Mouse (Mus musculus) lung, postnatal 14 days (tissue): ENCODE measurements around the gene Sh3d21.
A peak's percentile ranks its signal among the peaks of the same experiment; 100 is the strongest.

ENCODE experiments used
- DNase-seq: peaks from one replicate; pipeline ENCODE4 v3.0.0; 2021

The Sh3d21 gene

DNA sequence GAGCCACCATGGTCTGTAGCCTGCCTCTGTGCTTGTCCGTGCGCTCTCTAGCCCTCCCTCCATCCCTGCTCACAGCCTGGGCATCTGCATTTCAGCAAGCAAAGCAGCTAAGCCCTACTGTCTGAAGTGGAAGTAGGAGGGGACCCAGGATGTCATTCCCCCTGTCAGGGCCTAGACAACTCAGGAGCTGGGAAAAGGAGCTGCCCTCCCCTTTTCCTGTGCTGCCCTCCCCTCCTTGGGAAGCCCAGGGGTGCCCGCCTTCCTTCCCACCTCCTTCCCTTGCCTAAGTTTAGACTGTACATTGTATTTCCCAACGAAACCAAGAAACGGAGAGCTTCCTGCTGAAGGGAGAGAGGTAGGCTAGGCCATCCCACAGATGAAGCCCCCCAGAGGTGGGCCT is 22.3 kb downstream of the Sh3d21 start:
- no peak for DNase-seq

DNA sequence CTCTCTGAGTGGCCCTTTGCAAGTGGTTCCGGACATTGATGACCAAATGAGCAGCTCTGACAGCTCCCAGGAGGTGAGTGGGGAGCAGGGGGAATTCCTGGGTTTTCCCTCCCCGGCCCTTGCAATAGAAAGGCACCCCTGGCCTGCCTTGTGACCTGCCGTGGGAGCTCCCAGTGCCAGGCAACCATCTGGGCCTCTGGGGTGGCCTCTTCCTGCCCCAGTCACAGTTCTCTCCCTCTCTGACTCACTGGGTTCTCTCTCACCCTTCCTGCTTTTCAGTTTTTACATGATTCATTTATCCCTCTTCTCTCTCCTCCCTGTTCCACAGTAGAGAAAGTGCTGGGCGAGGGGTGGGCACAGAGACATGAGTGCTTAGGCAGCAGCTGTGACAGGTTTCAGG is 25.5 kb downstream of the Sh3d21 start:
- DNase-seq: no peak

DNA sequence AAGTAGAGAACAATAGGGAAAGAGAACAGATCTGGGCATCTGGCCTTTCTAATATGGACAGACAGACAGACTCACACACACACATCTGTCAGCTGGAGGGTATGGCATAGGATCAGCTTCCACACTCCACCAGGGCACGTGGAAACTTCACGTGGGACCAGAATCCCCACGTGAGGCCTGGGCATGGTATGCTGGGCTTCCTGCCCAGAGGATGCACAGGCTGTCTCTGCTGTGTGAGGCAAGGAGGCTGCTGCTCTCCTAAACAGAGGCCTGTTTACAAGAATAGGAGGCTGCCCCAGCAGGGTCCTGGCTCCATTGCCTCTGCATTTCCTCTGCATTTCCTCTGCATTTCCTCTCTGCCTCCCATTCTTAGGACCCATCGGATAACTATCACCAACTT is 28.7 kb downstream of the Sh3d21 start:
- DNase-seq: no peak

DNA sequence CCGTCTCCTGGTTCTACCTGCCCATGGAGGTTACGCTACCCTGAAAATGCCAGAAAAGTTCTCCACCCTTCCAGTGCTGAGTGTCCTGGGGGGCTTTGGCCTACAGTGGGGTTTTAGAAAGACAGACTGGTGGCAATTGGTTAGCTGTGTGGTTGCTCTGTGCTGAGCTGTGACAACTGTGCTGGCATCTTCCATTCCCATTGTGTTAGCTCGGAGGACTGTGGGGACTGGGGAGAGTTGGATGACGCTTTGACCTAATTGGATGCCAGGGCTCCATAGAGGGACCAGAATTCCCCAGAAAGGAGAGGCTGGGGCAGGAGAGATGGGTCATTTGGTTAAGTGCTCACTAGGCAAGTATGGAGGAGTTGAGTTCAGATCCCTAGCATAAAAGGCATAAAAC is 29.1 kb downstream of the Sh3d21 start:
- no peak for DNase-seq

DNA sequence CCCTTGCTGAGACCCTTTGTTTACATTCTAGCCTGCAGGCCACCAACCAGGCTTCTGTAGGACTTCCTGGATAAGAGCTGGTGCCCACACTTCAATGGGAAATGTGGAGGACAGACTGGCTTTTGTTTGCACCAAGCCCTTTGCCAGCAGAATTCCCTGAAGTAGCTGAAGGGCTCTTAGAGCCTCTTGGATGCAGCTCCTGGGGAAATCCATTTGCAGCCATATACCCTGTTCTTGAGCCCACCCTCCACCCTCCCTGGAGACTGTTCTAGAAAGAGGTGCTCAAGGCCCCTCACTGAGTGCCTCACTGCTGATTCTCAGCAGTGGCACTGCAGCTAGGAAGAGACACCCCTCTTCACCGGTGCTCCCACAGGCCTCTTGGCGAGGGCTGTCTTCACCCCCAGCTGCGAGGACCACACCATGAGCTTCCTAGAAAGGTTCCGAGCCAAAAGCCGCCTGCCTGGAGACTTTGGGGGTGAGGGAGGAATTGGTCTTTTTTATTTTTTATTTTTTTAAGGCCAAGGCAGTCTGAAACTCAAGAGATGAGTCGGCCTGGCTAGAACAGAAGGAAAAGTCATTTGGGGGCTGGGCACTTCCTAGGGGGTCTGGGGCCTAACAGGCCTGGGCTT is 30.5 kb downstream of the Sh3d21 start:
- peak; percentile 50 for DNase-seq

DNA sequence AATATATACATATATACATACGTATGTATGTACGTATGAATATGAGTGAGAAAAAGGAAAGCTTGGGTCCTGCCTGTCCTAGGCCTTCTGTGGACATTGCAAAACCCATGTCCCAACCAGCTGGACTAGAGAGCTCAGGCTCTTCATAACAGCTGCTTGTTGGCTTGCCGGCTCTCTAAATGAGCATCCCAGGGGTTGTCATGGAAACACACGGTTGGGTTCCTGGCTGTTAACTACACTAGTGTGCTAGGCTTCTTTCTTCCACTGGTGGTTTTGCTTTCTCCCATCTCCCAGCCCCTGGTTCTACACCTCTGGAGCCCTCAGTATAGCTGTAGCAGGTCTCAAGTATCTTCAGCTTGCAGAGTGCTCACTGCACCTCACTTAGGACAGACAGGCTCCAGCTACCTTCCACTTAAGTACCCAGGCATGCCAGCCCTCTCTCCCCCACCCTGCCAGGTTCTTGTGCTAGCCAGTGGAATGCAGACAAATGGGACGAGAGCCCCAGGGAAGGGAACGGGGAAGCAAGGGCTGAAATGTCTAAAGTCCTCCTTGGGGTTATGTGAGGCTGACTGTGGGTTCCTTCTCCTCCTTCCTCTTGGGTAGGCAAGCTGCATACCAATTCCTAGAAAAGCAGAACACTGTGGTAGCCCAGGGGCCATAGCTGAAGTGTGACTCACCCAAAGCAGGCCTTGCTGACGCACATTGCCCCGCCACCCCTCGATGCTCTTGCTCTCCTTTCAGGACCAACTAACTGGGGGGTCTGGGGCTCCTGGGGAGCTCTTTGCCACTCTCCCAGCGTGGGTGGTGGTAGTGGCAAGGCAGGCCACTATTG is 31.8 kb downstream of the Sh3d21 start:
- peak; percentile 61 for DNase-seq

DNA sequence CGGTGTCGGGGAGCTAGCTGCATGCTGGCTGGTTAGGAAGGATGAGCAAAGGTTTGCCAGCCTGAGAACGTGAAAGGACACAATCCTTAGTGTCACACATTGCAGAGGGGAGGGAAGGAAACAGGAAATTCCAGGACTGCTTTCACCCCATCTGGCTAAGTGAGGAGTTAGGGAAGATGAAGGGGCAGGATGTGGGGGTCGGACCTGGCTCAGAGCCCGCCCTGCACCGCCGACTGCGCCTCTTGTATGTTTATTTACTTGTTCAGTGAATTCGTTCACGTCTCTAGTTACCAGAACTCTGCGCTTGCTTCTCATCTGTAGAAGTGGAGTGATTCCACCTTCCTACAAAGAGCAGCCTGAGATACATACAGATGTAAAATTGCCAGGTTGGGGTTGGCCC is 32.8 kb downstream of the Sh3d21 start:
- DNase-seq: peak; percentile 51

DNA sequence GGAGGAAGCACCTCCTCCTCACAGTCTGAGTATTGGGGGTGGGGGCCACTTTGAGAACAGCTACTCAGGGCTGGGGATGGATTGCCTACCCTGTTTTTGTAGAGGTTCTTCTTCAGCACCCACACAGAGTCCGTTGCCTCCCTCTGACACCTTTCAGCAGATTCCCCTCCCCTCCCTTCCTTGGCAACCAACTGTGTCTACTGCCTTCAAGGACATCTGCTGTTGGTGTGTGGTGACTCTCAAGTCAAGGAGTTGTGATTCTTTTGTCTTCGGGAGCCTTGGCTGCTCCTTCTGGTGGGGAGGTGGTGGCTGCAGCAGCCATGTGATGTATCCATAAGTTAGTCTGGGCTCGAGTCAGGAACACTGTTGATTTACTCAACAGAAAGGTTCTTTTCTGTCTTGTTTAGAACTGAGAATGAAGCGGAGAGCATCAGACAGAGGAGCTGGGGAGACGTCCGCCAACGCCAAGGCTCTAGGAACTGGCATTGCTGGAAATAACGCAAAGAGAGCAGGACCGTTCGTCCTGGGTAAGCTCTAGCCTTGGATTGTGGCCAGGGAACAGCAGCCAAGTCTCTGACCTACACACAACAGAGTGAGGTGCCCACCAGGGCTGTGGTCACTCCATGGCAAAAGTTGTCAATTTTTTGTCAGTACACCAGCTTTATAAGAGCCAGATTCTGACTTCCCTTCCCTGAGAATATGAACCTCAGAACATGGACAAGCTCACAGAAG is 39.8 kb downstream of the Sh3d21 start:
- DNase-seq: no peak

DNA sequence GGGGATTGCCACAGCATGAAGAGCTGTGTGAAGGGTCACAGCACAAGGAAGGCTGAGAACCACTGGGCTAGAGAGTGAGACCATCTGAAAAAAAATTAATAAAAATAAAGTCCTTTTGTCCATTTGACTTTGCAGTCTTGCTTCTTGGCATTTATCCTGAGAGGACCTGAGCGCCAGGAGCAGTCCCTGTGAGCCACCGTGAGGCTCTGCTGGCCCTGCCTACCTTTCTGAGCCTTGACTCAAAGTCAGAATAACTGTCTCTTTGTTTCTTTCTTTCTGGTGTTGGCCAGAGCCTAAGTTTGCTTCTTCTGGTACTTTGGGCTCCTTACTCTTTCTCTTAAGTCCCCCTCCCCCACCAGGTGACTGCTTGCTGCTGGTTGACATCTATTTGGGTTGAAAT is 42.8 kb downstream of the Sh3d21 start:
- no peak for DNase-seq

DNA sequence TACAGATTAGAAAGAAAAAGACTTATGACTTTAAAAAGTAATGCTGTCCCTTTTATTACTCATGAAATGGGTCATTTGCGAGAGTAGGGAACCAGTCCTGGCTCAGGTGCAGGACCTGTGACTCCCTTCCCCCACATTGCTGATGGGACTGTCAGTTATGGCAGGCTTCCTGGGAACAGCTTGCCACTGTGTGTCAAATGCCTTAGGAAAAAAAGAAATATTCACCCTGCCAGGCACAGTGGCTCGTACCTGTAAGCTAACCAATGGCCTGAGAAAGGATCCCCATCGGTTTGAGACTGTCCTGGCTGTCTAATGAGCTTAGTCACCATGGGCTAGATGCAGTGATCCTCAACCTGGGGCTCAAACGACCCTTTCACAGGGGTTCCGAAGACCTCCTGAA is 43.2 kb downstream of the Sh3d21 start:
- no peak for DNase-seq

DNA sequence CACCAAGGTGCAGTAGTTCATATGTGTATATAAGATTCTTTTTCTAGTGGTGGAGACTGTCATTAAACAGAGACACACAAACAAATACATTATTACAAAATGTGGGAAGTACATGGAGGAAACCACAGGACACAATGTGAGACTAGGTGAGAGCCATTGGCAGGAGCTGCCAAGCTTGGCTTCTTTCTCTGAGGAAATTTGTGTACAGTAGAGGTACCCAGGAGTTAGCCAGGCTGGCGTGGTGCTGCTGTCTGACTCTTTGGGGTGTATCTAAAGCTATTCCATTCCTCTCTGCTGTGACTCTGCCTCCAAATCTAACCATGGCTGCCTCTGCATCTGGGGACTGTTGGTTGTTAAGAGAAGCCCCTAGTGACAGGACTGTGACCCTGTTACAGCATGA is 44.2 kb downstream of the Sh3d21 start:
- no peak for DNase-seq

DNA sequence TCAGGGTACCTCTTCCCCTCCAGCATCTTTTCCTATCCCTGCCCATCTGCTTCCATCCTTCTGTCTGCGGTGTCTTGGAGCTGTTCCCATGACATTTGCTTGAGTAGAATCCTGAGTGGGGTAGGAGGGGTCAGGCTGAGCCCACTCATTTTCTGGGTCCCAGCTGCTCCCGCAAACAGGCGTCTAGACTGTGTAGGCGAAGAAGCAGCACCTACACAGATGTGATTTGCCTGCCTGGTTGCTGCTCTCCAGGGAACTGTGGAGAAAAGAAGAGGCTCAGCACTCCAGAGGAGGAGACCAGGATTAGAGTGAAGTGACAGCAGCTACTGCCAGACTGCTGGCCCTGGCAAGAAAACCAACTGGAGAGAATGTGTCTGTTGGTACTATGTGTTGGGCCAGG is 44.6 kb downstream of the Sh3d21 start:
- DNase-seq: no peak

DNA sequence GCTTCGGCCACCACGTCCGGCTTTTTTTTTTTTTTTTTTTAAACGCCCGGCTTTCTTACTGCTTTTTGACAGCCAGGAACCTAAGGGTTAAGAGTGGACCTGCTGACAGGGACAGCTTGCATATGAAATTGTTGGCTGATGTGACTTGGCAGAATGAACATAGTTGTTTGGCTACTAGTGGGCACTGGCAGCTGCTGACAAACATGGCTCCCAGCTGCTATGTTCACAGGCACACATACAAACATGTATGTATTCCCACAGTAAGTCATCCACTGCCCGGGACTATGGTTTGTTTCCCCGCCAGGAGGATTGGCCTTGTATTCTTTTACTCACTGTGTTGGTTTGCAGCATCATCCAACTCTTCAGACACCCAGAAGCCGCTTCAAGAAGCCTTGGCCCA is 46.2 kb downstream of the Sh3d21 start:
- DNase-seq: no peak

DNA sequence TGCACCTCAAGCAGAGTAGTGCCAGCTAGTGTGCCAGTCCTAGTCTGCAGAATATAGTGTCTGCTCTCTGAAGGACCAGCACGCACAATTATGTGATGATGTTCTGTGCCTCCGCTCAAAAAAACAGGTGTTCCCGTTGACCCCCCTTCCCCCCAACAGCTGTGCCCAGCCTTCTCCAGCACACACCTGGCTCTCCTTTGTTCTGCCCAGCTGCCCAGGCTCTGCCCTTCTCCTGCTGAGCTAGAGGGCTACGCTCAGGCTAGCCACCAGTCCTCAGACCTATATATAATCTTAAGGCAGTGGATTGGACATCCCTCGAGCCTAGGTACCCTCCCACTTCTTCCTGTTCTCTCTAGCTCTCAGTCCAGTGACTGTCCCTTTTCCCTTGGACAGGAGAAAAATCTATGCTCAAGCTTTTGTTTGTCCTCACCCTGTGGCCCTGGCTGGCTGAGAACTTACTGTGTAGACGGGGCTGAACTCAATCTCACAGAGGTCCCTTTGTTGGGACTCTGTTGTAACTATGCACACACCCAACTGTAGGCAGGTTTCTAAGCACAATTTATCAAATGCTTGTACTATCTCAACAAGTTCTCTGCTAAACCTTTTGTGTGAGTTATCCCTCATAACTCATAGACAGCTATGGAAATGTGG is 47.3 kb downstream of the Sh3d21 start:
- DNase-seq: no peak

DNA sequence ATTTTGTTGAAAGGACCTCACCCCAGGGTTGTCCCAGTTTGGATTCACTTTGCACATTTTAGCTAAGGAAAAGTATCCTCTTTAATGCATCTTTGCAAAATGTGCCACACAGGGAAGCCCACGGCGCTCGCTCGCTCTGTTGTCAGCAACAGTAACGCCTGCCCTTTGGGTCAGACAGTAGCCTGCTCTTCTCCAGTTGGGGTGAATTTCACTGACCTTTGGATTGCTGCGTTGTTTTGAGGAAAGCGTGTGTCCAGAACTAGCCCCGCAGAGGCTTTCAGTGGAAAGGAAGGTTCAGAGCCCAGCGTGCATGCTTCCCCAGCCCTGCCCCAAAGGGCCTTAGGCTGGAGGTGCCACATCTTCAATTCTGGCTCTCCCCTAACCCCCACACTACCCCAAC is 47.9 kb downstream of the Sh3d21 start:
- DNase-seq: no peak

DNA sequence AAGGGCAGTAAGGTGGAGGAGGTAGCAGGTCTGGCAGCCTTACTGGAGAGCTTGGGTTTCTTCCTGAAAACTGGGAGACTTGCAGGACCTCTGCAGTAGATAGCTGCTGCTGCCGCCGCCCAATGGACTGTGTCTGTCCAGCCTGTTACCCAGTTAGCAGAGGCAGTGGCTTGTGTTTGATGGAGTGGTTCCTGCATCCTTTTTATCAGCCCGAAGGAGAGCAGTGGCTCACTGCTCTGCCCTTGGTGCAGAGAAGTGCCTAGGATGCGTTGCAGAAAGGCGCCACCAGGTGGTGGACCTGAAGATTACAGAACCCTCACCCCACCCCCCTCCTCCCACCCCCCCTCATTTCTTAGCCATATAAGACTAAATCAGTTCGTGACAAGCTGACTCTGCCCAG is 49.3 kb downstream of the Sh3d21 start:
- peak; percentile 70 for DNase-seq

DNA sequence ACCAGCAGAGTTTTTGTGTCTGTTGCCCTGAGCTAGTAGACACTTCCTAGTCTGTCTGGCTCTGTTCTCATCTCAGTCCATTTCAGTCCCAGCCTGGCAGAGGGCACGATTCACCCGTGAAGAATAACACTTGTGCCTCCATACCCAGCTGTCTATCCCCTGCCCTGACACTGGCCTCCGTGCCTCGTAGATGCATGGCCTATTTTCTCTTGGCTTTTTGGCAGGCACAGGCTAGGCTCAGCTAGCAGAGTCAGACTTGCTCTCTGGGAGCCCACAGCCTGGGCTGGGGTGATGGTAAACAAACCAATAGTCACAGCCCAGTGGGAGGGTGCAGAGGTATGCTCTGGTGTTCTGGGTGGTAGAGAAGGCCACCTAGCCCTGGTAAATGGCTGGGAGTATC is 50.0 kb downstream of the Sh3d21 start:
- DNase-seq: no peak

DNA sequence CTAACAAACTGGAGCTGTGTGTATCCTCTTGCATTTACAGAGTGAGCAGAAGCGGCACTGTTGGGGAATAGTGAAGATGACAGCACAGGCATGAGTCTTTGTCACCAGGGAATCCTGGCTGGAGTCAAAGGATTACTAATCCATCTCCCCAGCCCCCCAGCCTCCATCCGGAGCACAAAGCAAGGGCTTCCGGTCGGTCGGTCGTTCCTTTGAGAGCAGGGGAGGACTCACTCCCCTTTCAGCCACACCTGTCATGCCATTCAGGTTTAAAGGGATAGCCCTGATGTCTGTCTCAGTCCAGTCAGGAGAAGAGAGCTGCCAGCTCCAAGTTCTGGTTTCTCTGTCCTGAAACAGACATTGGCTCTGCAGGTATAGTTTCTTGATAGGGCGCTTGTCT is 52.1 kb downstream of the Sh3d21 start:
- DNase-seq: no peak

DNA sequence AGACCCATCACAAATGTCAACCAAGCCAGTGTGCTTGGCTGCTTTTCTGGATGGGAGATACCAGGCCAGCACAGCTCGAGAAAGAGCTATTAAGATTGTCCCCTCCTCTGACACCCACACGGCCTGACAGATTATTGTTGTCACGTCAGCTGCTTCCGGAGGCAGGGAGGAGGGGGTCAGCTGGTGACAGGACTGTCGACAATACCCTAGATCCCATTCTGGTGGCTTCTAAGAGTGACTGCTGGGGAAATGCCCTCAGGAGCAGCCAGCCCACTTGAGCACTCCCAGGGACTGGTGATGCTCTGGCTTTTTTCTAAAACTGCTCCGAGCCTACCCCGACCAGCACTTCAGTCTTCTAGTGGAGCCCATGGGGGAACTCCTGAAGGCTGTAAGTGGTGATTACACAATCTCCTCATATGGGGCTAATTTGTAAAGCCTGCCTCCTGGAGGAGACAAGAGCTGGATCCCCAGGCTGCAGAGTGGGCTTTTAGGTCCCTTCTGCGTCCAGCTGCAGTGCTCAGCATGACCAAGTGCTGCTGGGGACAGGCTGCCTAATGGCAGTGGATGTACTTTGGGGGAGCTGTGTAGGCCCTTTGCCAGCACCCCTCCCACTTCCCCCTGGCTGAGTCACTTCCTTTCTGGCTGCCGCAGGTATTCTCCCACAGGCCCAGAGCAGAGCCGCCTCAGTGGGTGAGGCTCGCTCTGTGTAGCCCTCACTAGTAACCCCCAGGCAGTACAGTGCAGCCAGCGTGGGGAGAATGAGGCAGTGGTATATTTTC is 52.7 kb downstream of the Sh3d21 start:
- peak; percentile 86 for DNase-seq

DNA sequence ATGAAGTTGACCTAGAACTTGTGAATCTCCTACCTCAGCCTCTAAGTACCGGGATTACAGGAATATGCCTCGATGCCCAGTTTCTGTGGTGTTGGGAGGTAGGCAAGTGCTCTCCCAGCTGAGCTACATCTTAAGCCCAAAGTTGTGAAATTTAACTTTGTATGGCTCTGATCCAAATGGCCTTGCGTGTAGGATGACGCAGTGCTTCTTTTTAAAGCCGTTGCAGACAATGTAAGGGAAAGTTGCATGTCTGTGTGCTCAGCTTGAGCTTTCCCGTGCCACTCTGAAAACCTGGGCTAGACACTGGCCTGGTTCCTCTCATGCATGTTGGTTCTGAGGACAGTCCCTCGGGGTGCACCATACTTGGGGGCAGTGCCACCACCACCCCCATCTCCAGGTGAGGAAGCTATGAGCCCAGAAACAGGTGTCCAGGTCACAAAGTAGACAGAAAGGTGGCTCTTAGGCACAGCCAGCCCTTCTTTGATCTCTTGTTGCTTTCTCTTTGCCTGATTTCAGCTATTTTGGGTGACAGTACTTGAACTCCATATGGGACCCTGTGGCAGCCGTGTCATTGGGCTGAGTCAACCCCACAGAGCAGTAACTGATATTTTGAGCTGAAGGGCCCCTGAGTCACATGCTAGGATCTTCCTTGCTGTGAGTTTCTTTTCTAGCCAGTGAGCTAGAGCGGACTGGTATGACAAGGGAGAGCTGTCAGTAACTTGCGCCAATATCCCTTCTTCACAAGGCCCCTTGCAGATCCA is 53.5 kb downstream of the Sh3d21 start:
- DNase-seq: no peak

DNA sequence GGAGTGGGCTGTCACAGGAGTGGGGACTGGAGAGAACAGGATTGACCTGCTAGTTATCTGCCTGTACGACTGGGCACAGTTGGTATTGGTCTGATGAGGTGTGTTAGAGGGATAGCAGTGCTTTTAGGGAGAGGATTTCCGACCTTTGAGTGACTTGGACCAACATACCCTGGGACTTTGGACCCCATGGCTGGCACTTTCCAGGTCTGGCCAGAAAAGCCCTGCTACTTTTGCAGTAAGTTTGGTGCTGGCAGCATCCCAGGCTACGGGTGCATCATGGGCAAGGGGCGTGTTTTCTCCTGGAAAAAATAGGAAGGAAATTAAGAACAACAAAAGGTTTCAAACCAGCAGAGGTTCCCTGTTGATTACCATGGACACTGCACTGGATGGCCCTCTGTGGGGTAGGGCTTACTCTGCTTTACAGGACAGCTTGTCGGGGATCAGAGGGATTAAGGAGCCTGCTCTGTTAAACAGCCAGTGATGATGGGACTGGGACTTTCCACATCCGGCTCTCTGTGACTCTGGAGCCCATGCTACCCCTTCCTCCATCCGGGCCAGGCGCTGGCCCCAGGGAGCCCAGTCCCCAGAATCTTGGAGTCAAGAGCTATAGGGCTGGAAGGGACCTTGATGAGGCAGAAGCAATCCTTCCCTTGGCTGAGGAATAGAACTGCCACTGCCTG is 55.1 kb downstream of the Sh3d21 start:
- DNase-seq: no peak
